Mouse (Mus musculus) retina, embryonic 14.5 days (tissue): ENCODE data around the gene Slc30a10.

Source experiments
- DNase-seq: peaks from one replicate; pipeline ENCODE4 v3.0.0-alpha.2; 2015; ENCODE audit warnings: low spot score

Gene Slc30a10

GRCm38 (mm10) chr1:185517566-185517965, 62.9 kb downstream of the Slc30a10 start:
- DNase-seq = peak; percentile 88
